In the genomic region with DNA sequence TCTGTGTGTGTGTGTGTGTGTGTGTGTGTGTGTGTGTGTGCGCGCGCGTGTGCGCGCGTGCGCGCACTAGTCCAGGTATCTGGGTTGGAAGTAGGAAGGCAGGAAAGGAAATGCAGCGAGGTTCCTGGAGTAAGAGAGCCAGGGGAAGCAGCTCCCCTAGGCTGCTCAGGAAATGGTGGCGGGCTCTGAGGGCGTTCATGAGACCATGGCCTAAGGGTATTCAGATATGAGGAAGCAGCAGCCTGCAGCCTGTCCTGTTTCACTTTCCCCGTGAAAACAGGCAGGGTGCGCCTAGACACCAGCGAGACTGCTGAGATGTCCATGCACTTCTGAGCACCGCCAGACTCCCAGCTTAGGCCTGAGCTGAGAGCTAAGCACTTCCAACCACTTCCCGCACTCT, we compare ENCODE assay signal across 15 mouse cellular contexts. TPM values are rescaled to one million over a fixed set of nuclear protein-coding genes. Genes with fewer than 3 reads are reported as not detected.
DNase-seq lines count a peak whose midpoint lies in the region; ATAC-seq and TF ChIP-seq lines count a peak whose summit lies in the region.
"Had no signal": no experiment of that assay in that cellular context is flagged by ENCODE, and none has a peak within 500 bp of the region (broad histone marks: within the 10 kb centered on the region; RNA-seq: fewer than 3 reads in every experiment).

No protein-coding gene starts in this region.

- H3K4me1 ChIP-seq in midbrain, embryonic 11.5 days (ENCODE audit: control insufficient read depth, insufficient read depth, low read length) = peaks cover 5% of the 10 kb centered on the region; the same call in 1 of the 2 replicates
- H3K4me1 ChIP-seq in midbrain, embryonic 10.5 days = peaks cover 15% of the 10 kb centered on the region
- peaks cover 4 to 8% of the 10 kb centered on the region in 2 experiments; a peak in 2 of 4 replicates for H3K4me1 ChIP-seq in ES-E14 (ENCODE audit: control insufficient read depth in 2 of 2, insufficient read depth in 2 of 2, low read length in 2 of 2, poor library complexity in 1 of 2)
- no peaks in the 10 kb centered on the region for H3K4me1 ChIP-seq in hindbrain, embryonic 14.5 days (replicated peaks; ENCODE audit: control insufficient read depth, insufficient read depth, low read length)

- H3K4me3 ChIP-seq in midbrain, embryonic 11.5 days (ENCODE audit: low read depth, low read length) = no peak overlapping the region
- H3K4me3 ChIP-seq in midbrain, embryonic 10.5 days = no peak overlapping the region
- peak overlapping the region; percentile 41 to 52 for H3K4me3 ChIP-seq in ES-E14 (ENCODE audit: insufficient read depth in 1 of 2, low read depth in 1 of 2, low read length in 2 of 2, poor library complexity in 1 of 2, severe bottlenecking in 1 of 2)
- H3K4me3 ChIP-seq in hindbrain, embryonic 14.5 days (replicated peaks; ENCODE audit: low read length) = no peak overlapping the region
- H3K4me3 ChIP-seq: hindbrain, embryonic 10.5 days had no signal

- DNase-seq in midbrain, embryonic 11.5 days (ENCODE audit: low spot score, missing footprints) = peak; percentile 73
- DNase-seq in midbrain, embryonic 10.5 days (ENCODE audit: low spot score) = no peak
- DNase-seq in B cell, adult 2 months = peak; percentile 56 to 62
- no peak for DNase-seq in ES-E14 (ENCODE audit: low read depth, low spot score)
- no peak for DNase-seq in hindbrain, embryonic 14.5 days (ENCODE audit: low spot score)
- no peak for DNase-seq in adrenal gland, postnatal 10 days
- no peak for DNase-seq in cerebellum, adult 11 months
- DNase-seq: adrenal gland, adult 8-10 months; cerebellum, postnatal 10 days; gastrocnemius, postnatal 25 days; thymus, postnatal 14 days had no signal

- no peak overlapping the region for H3K27ac ChIP-seq in midbrain, embryonic 11.5 days (ENCODE audit: low read depth, low read length)
- H3K27ac ChIP-seq in midbrain, embryonic 10.5 days (replicated peaks) = no peak overlapping the region
- peak overlapping the region; percentile 14; the same call in 1 of the 2 replicates for H3K27ac ChIP-seq in ES-E14 (ENCODE audit: insufficient read depth, low read depth, low read length, poor library complexity, severe bottlenecking)
- no peak overlapping the region for H3K27ac ChIP-seq in hindbrain, embryonic 14.5 days
- H3K27ac ChIP-seq: hindbrain, embryonic 10.5 days; kidney, postnatal 0 days had no signal

- H3K9ac ChIP-seq in midbrain, embryonic 11.5 days (ENCODE audit: low read length) = no peak overlapping the region
- H3K9ac ChIP-seq in ES-E14 (ENCODE audit: insufficient read depth, low read depth, low read length, poor library complexity, severe bottlenecking) = peak overlapping the region; percentile 60
- H3K9ac ChIP-seq in hindbrain, embryonic 14.5 days = no peak overlapping the region

- no peaks in the 10 kb centered on the region for H3K9me3 ChIP-seq in midbrain, embryonic 11.5 days (ENCODE audit: control insufficient read depth, low read length)
- H3K9me3 ChIP-seq in midbrain, embryonic 10.5 days (replicated peaks) = no peaks in the 10 kb centered on the region
- no peaks in the 10 kb centered on the region for H3K9me3 ChIP-seq in ES-E14 (ENCODE audit: control insufficient read depth, insufficient read depth, low read depth, low read length)
- H3K9me3 ChIP-seq in hindbrain, embryonic 14.5 days (ENCODE audit: control insufficient read depth, low read length) = no peaks in the 10 kb centered on the region
- H3K9me3 ChIP-seq: hindbrain, embryonic 10.5 days had no signal

- no peak overlapping the region for H3K4me2 ChIP-seq in midbrain, embryonic 11.5 days
- no peak overlapping the region for H3K4me2 ChIP-seq in hindbrain, embryonic 14.5 days (replicated peaks)

- no peak for ATAC-seq in midbrain, embryonic 11.5 days (ENCODE audit: low FRiP score)
- ATAC-seq in megakaryocyte, adult 5-6 weeks (ENCODE audit: poor library complexity, severe bottlenecking) = peak; percentile 54
- no peak for ATAC-seq in hindbrain, embryonic 14.5 days (ENCODE audit: low FRiP score)

- in situ Hi-C loops in ES-E14 (cut with MboI; ENCODE audit: low sequenced_read_pairs in 2 of 2, unreplicated experiment in 2 of 2) = loop anchor here in 1 of 2 experiments (25.0 kb wide), 1 partner anchor 311 kb away; no protein-coding TSS in a partner anchor

- no peaks in the 10 kb centered on the region for H3K27me3 ChIP-seq in midbrain, embryonic 11.5 days (ENCODE audit: control insufficient read depth, insufficient read depth, low read length)
- no peaks in the 10 kb centered on the region for H3K27me3 ChIP-seq in midbrain, embryonic 10.5 days (ENCODE audit: low read depth, poor library complexity, severe bottlenecking)
- no peaks in the 10 kb centered on the region for H3K27me3 ChIP-seq in hindbrain, embryonic 14.5 days (ENCODE audit: control insufficient read depth, insufficient read depth, low read length)
- H3K27me3 ChIP-seq: CH12.LX had no signal

- WGBS in midbrain, embryonic 11.5 days = 88% methylated on average over 17 of the region's 17 CpGs
- WGBS in midbrain, embryonic 10.5 days = 84% methylated on average over 17 of the region's 17 CpGs
- 91% methylated on average over 17 of the region's 17 CpGs for WGBS in hindbrain, embryonic 14.5 days

- no peaks in the 10 kb centered on the region for H3K36me3 ChIP-seq in midbrain, embryonic 11.5 days (ENCODE audit: control insufficient read depth, insufficient read depth, low read length)
- H3K36me3 ChIP-seq in midbrain, embryonic 10.5 days = no peaks in the 10 kb centered on the region
- no peaks in the 10 kb centered on the region for H3K36me3 ChIP-seq in ES-E14 (ENCODE audit: control insufficient read depth, insufficient read depth, low read length, poor library complexity, severe bottlenecking)
- 0 out of 2 replicates have a peak, but pooled peaks cover 6% of the 10 kb centered on the region for H3K36me3 ChIP-seq in hindbrain, embryonic 14.5 days (replicated peaks; ENCODE audit: control insufficient read depth, insufficient read depth)
- H3K36me3 ChIP-seq: hindbrain, embryonic 10.5 days had no signal

TF ChIP-seq in ES-E14, 5 proteins besides CTCF, POLR2A, EP300 and RAD21:
- TF ChIP-seq ZNF384 (IDR thresholded peaks at IDR 0.05; ENCODE audit: low read depth, low read length) = no peak
- no peak for TF ChIP-seq MAFK (IDR thresholded peaks at IDR 0.05; ENCODE audit: insufficient read depth, low read depth, low read length)
- TF ChIP-seq CHD2 (IDR thresholded peaks at IDR 0.05; ENCODE audit: low read depth, low read length) = no peak
- no peak for TF ChIP-seq HCFC1 (IDR thresholded peaks at IDR 0.05; ENCODE audit: borderline replicate concordance, insufficient read depth, low read length)
- no peak for TF ChIP-seq ZC3H11A (IDR thresholded peaks at IDR 0.05; ENCODE audit: borderline replicate concordance, low read depth, low read length)

RNA-seq across cellular contexts. Expression of gene Sun2, which starts 9.4 kb away (rescaled TPM):
- 3.0 and 4.2 TPM in 2 replicates for polyA plus RNA-seq in midbrain, embryonic 11.5 days (2014; fragmentation: Nextera tagmentation; extraction: Ambion mirVana)
- 2.2 and 3.9 TPM in 2 replicates for polyA plus RNA-seq in midbrain, embryonic 10.5 days (2016; fragmentation: Nextera tagmentation; extraction: Ambion mirVana)
- 29.8 and 35.7 TPM in 2 replicates for total RNA-seq in ES-E14 (2012; rRNA removed)
- total RNA-seq in megakaryocyte, adult 5-6 weeks (2015) = 53.6 and 54.4 TPM in 2 replicates
- 129 and 161 TPM in 2 replicates for total RNA-seq in megakaryocyte, adult 5-6 weeks (2017)
- 5.9 and 6.7 TPM in 2 replicates for polyA plus RNA-seq in hindbrain, embryonic 14.5 days (2014; fragmentation: Nextera tagmentation; extraction: Ambion mirVana)
- total RNA-seq in adrenal gland, postnatal 10 days (2021) = 10 to 100 TPM; 68.2 to 83.6 TPM

RNA-seq across cellular contexts. Expression of gene Dnal4, which starts 25.9 kb away (rescaled TPM):
- 62.9 and 72.1 TPM in 2 replicates for polyA plus RNA-seq in midbrain, embryonic 11.5 days (2014; fragmentation: Nextera tagmentation; extraction: Ambion mirVana)
- 63.9 and 81.5 TPM in 2 replicates for polyA plus RNA-seq in midbrain, embryonic 10.5 days (2016; fragmentation: Nextera tagmentation; extraction: Ambion mirVana)
- 16.5 and 23.5 TPM in 2 replicates for total RNA-seq in ES-E14 (2012; rRNA removed)
- 13.9 and 14.1 TPM in 2 replicates for total RNA-seq in megakaryocyte, adult 5-6 weeks (2015)
- 9.6 and 12.3 TPM in 2 replicates for total RNA-seq in megakaryocyte, adult 5-6 weeks (2017)
- 64.6 and 67.8 TPM in 2 replicates for polyA plus RNA-seq in hindbrain, embryonic 14.5 days (2014; fragmentation: Nextera tagmentation; extraction: Ambion mirVana)
- 10 to 100 TPM; 16.1 to 19.5 TPM for total RNA-seq in adrenal gland, postnatal 10 days (2021)

RNA-seq across cellular contexts. Expression of gene Nptxr, which starts 52.8 kb away (rescaled TPM):
- 1.3 and 2.1 TPM in 2 replicates for polyA plus RNA-seq in midbrain, embryonic 11.5 days (2014; fragmentation: Nextera tagmentation; extraction: Ambion mirVana)
- polyA plus RNA-seq in midbrain, embryonic 10.5 days (2016; fragmentation: Nextera tagmentation; extraction: Ambion mirVana) = 2.2 and 3.4 TPM in 2 replicates
- 7.9 and 10.3 TPM in 2 replicates for total RNA-seq in ES-E14 (2012; rRNA removed)
- total RNA-seq in megakaryocyte, adult 5-6 weeks (2015) = 0.33 and 1.3 TPM in 2 replicates
- 0.44 and 0.49 TPM in 2 replicates for total RNA-seq in megakaryocyte, adult 5-6 weeks (2017)
- polyA plus RNA-seq in hindbrain, embryonic 14.5 days (2014; fragmentation: Nextera tagmentation; extraction: Ambion mirVana) = 20.9 and 24.8 TPM in 2 replicates
- total RNA-seq in adrenal gland, postnatal 10 days (2021) = 1 to 10 TPM; 8.2 to 9.5 TPM

Comparison
In these comparisons a context has a peak if more than half of its experiments do, and no peak if none do; other contexts are left out.
1. DNase-seq: peak in midbrain, embryonic 11.5 days (single experiment) and B cell, adult 2 months (2 of 2); none in midbrain, embryonic 10.5 days (single experiment), ES-E14 (single experiment), hindbrain, embryonic 14.5 days (single experiment), adrenal gland, postnatal 10 days (single experiment) and cerebellum, adult 11 months (single experiment).
2. H3K4me3 ChIP-seq: peak in ES-E14 (2 of 2); none in midbrain, embryonic 11.5 days (single experiment), midbrain, embryonic 10.5 days (single experiment) and hindbrain, embryonic 14.5 days (single experiment).